Mouse (Mus musculus) liver, adult (tissue): Measurements from ENCODE around the gene Vdac1.

Experiments
- GATA4 ChIP-seq: IDR thresholded peaks from 2 replicates; pipeline ENCODE4 v1.6.1; 2014; ENCODE audit warnings: mild to moderate bottlenecking, low read length; ENCODE audit not compliant: insufficient replicate concordance

Gene Vdac1

DNA sequence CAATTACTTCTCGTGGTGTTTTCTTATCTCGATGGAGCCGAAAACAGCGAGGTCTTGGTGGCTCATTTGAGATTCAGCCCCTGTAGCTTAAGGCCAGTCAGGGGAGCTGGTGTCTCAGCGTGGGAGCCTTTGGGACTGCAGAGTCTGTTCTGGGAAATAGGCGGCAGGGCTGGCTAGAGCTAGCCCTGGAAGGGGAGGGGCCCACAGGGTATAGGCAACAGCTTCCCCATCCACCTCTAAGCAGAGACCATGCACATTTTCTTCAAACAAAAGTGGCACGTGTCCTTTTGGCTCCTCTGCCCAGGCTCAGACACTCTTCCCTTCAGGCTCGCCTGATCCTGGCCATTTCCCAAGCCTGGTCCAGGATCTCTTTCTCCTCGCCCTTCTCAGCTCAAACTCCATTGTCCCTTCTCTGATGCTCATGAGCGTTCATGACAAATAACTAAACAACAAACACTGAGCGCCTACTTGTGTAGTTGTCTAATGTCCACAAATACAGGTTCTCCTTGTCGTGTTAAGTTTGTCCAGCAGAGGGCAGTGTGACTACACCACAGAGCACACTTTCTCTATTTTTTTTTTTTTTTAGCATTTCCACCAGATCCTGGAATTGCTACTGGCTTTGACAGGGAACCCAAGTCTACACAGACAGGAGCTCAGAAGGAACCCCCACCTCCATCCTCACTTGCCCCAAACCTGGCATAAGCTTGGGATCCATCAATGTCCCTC lies 60.6 kb downstream of the Vdac1 start:
- no peak for TF ChIP-seq GATA4

DNA sequence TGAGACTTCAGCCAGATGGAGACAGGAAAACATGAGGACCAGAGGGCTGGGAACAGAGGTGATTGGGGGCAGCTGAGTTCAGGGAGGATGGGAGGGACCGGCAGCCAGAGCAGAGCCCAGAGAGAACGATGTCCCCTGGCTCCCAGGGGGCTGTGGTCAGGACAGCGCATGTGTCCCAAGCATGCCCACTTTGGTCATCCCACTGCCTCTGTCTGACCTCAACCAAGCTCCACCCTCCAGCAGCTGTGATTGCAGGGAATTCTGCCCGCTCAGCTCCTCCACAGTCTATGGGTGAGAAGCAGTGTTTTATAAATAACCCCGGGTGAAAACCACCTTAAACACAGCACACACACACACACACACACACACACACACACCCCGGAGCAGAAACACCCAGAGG lies 68.8 kb downstream of the Vdac1 start:
- no peak for TF ChIP-seq GATA4

DNA sequence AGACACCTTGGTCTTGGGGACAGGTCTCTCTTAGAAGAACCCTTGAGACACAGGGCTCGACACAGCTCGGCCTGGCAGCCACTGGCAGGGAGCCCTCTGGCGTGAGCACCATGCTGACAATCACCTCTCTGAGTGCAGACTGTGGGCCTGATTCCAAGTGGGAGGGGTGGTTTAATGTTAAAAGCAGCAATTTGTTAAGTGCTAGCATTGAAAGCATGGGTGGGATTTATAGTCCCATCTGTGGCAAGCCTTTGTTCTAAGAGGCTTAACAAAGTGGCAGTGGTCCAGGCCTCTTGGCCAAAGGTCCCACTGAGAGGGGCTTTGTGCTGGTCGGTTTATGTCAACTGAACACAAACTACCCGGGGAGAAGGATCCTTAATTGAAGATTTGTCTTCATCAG lies 70.9 kb downstream of the Vdac1 start:
- no peak for TF ChIP-seq GATA4

- no peak for TF ChIP-seq GATA4
Measured at GRCm38 (mm10) chr11:52432148-52432547, 71.5 kb downstream of the Vdac1 start.

DNA sequence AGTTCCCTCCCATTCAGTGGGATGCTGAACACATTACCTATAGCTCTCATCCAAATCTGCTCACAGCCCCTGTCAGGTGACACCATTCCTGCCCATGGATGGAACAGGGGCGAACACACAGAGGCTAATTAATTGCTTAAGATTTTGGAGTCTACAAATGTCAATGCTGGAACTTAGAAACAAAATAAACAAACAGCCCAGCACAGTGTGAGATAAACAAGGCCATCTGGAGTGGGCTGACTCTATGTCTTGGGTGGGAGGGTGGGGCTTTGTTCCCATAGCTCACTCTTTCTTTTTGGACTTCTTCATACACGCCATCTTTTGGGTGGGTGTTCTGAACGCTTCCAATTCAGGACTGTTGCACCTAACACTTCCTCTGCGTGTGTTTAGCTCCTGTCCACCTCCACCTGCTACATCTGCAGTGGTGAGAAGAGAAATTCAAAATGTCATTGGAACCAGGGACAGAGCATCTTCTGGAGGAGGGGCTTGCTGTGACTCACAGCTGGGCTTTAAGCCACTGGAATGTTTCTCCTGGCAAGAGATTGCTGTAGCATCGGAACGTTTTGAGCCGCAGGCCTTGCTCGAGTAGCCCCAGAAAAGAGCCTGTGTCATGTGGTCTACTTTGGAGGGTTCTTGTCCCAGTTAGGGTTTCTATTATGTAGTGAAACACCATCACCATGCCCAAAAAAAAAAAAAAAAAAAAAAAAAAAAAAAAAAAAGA lies 72.6 kb downstream of the Vdac1 start:
- no peak for TF ChIP-seq GATA4

GRCm38 (mm10) chr11:52433797-52434195 lies 73.1 kb downstream of the Vdac1 start:
- TF ChIP-seq GATA4, result no peak

DNA sequence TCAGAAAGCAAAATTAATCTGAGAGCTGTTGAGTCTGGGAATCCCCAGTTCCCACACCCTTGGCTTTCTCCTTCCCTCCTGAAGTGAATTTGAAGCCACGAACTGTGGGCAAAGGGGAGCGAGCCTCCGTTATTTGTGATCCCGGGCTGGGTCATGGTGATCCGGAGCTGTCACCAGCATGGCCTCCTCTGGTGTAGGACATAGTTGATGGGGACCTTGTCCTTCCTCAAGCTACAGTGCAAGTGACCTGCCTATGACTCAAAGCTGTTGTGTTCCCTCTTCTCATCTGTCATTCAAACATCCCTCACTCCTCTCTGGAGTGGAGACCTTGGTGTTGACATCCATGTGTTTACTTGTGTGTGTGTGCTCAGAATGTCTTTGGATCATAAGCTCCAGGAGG lies 74.8 kb downstream of the Vdac1 start:
- TF ChIP-seq GATA4, result no peak

GRCm38 (mm10) chr11:52437123-52437522 lies 76.5 kb downstream of the Vdac1 start:
- TF ChIP-seq GATA4, result no peak
